Mouse (Mus musculus) neural tube, embryonic 12.5 days (tissue): Measurements from ENCODE around the gene Ablim2. TPM values are rescaled to one million over a fixed set of nuclear protein-coding genes. Genes with fewer than 3 reads are reported as not detected.

Experiments
- ATAC-seq: fragments of 200-750 bp; cut with Nextera tagmentation; 2 replicates; pipeline ENCODE4 v1.8.0; 2017; ENCODE audit warnings: low read depth, mild to moderate bottlenecking, moderate TSS enrichment, moderate library complexity; ENCODE audit not compliant: low FRiP score
- H3K27ac ChIP-seq: fragments of 300-500 bp; sonication (generic); 2 replicates; pipeline ENCODE4 v1.5.1; 2016
- H3K27me3 ChIP-seq: fragments of 300-500 bp; sonication (generic); replicated peaks from 2 replicates; pipeline ENCODE4 v1.6.1; 2016; ENCODE audit warnings: mild to moderate bottlenecking
- H3K36me3 ChIP-seq: fragments of 300-500 bp; sonication (generic); 2 replicates; pipeline ENCODE4 v1.6.1; 2016; ENCODE audit warnings: mild to moderate bottlenecking
- H3K4me1 ChIP-seq: fragments of 300-500 bp; sonication (generic); 2 replicates; pipeline ENCODE4 v1.6.1; 2016
- H3K4me2 ChIP-seq: fragments of 300-500 bp; sonication (generic); replicated peaks from 2 replicates; pipeline ENCODE4 v1.6.1; 2016; ENCODE audit warnings: mild to moderate bottlenecking
- H3K4me3 ChIP-seq: fragments of 300-500 bp; sonication (generic); 2 replicates; pipeline ENCODE4 v1.5.1; 2016
- H3K9ac ChIP-seq: fragments of 300-500 bp; sonication (generic); 2 replicates; pipeline ENCODE4 v1.6.1; 2016; ENCODE audit warnings: mild to moderate bottlenecking
- H3K9me3 ChIP-seq: fragments of 300-500 bp; sonication (generic); 2 replicates; pipeline ENCODE4 v1.6.1; 2016; ENCODE audit warnings: mild to moderate bottlenecking
- WGBS: fragments of 180-500 bp; shearing (Covaris S2); methylation state at CpG from one replicate; pipeline ENCODE4 v1.1.7; 2016; 5-methylcytosine and 5-hydroxymethylcytosine counted together
- polyA plus RNA-seq: library from polyadenylated mRNA; unstranded; fragments of >200 nt; fragmentation: Nextera tagmentation; extraction: Ambion mirVana; gene quantifications from 2 replicates; pipeline ENCODE4 v1.2.1, GENCODE M21; 2016

Ablim2 gene
- polyA plus RNA-seq, 1 experiment from 2014 or later: 4.4 TPM

DNA sequence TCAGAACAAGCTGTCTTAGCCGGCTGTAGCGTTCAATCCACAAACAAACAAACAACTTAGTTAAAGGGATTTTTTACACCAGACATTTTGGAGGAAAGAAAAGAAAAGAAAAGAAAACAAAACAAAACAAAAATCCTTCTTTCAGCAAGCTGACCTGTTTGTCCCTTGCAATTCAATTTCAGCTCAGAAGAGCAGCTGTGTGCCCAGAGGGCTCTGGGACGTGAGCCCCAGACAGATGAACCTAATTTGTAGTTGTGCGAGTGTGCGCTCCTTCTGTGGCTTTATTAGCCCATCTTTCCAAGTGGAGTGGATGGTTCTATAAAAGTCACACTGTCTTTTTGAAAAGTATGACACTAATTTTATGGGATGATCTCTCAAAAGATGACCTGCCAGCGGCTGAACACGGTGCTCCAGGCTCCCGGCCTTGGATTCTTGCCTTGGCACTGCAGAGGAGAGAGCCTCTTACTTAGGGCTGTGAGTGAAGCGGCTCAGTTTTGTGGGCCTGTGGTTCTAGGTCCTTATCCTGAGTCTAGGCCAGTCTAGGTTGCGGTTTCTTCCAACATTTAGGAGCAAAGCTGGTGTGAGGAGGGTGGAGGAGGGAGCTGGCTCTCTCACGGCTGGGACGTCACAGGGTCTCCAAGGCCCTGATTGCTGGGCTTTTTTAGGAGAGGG lies 158.1 kb downstream of the Ablim2 start:
- H3K4me2 ChIP-seq: no peak overlapping the region
- no peaks in the 10 kb centered on the region for H3K9me3 ChIP-seq
- H3K36me3 ChIP-seq: peaks cover 12% of the 10 kb centered on the region; the same call in 1 of the 2 replicates
- 0 out of 2 replicates have a peak overlapping the region, but pooled peaks have one; percentile 50 for H3K27ac ChIP-seq
- H3K27me3 ChIP-seq: no peaks in the 10 kb centered on the region
- no peak for ATAC-seq
- WGBS: 60% methylated on average over 12 of the region's 12 CpGs
- H3K9ac ChIP-seq: no peak overlapping the region
- H3K4me3 ChIP-seq: no peak overlapping the region
- peaks cover 46% of the 10 kb centered on the region for H3K4me1 ChIP-seq

DNA sequence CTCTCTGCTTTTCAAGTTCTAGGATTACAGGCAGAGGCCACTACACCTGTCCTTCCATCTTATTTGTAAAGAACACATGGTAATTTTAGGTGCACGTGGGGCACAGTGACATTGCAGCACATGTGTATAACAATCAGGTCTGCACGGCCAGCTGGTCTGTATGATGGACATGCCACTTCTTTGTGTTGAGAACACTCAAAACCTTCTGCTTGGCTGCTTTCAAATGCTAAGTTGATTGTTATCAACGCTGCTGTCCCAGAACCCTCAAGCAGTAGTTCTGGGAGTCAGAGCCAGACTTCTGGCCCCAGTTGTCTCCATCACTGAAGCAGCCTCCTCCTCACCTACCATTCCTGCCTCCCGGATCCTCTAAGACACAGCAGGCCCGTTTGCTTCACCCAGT lies 159.0 kb downstream of the Ablim2 start:
- H3K36me3 ChIP-seq: peaks cover 5% of the 10 kb centered on the region; the same call in 1 of the 2 replicates
- no peak overlapping the region for H3K27ac ChIP-seq
- H3K4me1 ChIP-seq: peaks cover 55% of the 10 kb centered on the region
- ATAC-seq: no peak
- no peak overlapping the region for H3K9ac ChIP-seq
- WGBS: 50% methylated on average over 5 of the region's 5 CpGs
- no peaks in the 10 kb centered on the region for H3K9me3 ChIP-seq
- H3K4me2 ChIP-seq: no peak overlapping the region
- H3K4me3 ChIP-seq: no peak overlapping the region
- H3K27me3 ChIP-seq: no peaks in the 10 kb centered on the region

DNA sequence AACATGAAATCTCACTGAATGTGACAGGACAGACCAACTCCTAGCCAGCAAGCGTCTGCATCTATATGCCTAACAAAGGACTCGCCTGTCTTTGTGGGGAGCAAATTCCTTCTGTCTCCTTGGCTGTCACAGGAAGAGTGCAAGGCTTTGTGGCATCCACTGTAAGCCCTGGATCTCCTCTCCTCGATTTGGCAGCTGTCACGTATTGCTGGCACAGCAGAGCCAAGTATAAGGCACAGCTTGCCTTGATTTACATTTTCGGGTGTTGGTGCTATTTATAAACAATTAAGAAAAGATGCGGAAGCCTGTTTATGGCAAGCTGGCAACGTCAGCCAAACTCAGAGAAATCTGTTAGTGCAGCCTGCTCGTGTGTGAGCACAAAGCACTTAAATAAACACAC lies 160.7 kb downstream of the Ablim2 start:
- H3K4me3 ChIP-seq: no peak overlapping the region
- no peak overlapping the region for H3K9ac ChIP-seq
- ATAC-seq: peak; percentile 43; the same call in 1 of the 2 replicates
- 0 out of 2 replicates have a peak overlapping the region, but pooled peaks have one; percentile 2 for H3K4me2 ChIP-seq
- H3K36me3 ChIP-seq: no peaks in the 10 kb centered on the region
- H3K27ac ChIP-seq: peak overlapping the region; percentile 68
- WGBS: 34% methylated on average over 8 of the region's 8 CpGs
- H3K27me3 ChIP-seq: no peaks in the 10 kb centered on the region
- H3K4me1 ChIP-seq: peaks cover 72% of the 10 kb centered on the region
- no peaks in the 10 kb centered on the region for H3K9me3 ChIP-seq

DNA sequence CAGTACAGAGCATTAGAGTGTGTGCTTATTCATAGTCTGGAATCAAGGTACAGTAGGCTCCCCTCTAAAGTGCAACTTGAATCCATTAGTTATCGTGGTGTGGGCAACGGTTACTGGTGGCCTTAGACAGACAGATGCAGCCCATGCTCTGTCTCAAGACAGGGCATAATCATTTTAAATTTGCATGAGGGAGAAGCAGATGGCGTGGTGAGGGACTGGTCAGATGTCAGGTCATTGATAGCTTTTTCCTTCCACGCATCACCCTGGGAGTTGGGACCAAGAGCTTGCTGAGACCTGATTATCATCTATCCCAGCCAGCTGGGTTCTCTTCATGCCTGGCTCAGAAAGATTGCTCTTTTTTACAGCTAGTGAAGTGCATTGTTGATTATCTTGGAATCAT lies 162.4 kb downstream of the Ablim2 start:
- no peak overlapping the region for H3K27ac ChIP-seq
- H3K9me3 ChIP-seq: no peaks in the 10 kb centered on the region
- no peak overlapping the region for H3K4me3 ChIP-seq
- H3K36me3 ChIP-seq: no peaks in the 10 kb centered on the region
- no peak overlapping the region for H3K4me2 ChIP-seq
- peaks cover 83% of the 10 kb centered on the region for H3K4me1 ChIP-seq
- ATAC-seq: no peak
- no peak overlapping the region for H3K9ac ChIP-seq
- H3K27me3 ChIP-seq: no peaks in the 10 kb centered on the region
- WGBS: 37% methylated on average over 4 of the region's 4 CpGs

DNA sequence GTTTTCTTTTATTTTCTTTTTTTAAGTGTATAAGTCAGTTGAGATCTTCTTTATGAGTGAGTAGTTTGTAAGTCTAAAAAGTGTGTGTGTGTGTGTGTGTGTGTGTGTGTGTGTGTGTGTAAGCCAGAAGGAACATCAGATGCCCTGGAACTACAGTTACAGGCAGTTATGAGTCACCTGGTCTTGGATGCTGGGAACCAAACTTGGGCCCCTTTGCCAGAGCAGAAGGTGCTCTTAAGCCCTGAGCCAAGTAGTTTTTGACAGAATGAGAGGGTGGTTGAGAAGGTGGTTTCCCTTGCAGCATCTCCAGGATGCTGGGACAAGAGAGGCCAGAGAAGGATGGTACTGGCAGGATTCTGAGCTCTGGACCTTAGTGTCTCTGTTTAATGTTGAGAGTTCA lies 162.9 kb downstream of the Ablim2 start:
- Histone ChIP-seq H3K9ac (no peak overlapping the region), H3K4me2 (no peak overlapping the region), H3K4me1 (peaks cover 83% of the 10 kb centered on the region), H3K36me3 (no peaks in the 10 kb centered on the region), H3K27ac (no peak overlapping the region), H3K27me3 (no peaks in the 10 kb centered on the region), H3K4me3 (no peak overlapping the region), H3K9me3 (no peaks in the 10 kb centered on the region)
- no peak for ATAC-seq

DNA sequence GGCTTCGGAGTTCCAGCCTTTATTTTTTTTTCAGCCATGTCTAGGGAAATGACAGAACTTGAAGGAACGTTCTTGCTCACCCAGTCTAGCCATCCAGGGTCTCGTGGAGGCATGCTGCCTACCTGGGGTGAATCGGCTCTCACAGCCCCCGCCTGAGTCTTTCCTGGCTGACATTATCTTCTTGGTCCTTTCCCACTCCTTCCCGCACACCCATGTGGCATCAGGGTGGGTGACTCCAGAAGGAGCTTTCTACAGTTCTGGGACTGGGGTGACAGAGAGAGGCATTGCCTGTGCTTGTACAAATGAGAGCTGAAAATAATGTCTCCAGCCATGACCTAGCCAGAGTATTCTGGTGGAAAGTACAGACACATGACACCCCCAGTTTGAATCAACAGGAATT lies 163.5 kb downstream of the Ablim2 start:
- Histone ChIP-seq H3K4me2 (peak overlapping the region; percentile 10; the same call in 1 of the 2 replicates), H3K36me3 (no peaks in the 10 kb centered on the region), H3K4me3 (no peak overlapping the region), H3K27me3 (no peaks in the 10 kb centered on the region), H3K9ac (no peak overlapping the region), H3K4me1 (peaks cover 83% of the 10 kb centered on the region), H3K27ac (no peak overlapping the region), H3K9me3 (no peaks in the 10 kb centered on the region)
- WGBS: 86% methylated on average over 6 of the region's 6 CpGs
- ATAC-seq: no peak

DNA sequence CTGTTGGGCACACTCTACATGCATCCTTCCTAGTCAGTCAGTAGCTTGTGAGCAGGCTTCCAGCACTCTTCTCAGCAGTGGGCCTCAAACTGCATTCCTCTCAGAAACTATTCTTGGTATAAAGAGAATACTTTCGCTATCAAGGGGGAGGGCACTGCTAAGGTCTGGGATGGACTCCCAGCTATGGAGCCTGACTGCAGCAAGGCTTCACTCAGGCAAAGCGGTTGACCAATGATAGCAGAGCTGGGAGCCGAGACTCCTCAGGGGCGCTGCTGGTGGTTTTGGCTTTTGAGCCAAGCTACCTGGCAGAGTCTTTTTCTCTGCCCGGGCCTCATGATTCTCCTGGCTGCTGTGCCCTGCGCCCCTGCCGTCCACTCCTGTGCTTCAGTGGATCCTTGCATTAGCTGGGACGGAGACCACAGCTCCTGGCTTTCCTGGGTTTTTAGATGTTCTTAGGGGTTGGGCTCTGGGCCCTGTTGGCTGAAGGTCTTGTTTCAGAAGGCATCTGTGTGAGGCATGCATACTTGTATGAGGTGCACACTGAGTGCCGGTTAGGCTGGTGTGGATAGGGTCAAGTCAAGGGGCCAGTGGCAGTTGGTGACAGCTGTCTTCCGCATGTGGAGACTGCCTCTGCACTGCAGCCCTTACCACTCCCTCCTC lies 164.0 kb downstream of the Ablim2 start:
- WGBS: 59% methylated on average over 10 of the region's 10 CpGs
- Histone ChIP-seq H3K4me1 (peaks cover 87% of the 10 kb centered on the region), H3K27me3 (no peaks in the 10 kb centered on the region), H3K9me3 (no peaks in the 10 kb centered on the region), H3K4me3 (no peak overlapping the region), H3K27ac (no peak overlapping the region), H3K4me2 (peak overlapping the region; percentile 10), H3K9ac (no peak overlapping the region), H3K36me3 (no peaks in the 10 kb centered on the region)
- ATAC-seq: no peak

DNA sequence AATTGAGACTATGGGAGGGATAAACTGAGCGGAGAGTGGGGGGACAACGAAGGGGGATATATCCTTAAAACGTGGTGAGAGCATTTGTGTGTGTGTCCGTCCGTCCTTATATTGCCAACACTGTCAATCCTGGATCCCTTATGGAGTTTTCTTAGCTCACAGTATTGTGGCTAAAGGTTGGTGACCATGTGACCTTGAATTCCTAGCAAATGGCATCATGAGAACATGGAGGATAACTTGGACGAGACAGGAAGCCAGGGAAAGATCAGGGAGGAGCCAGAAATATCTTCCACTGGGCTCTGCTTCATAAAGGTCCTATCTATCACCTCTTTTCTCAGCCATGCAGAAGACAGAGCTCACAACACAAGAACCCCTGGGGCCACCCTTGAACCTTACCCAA lies 165.8 kb downstream of the Ablim2 start:
- H3K4me2 ChIP-seq: no peak overlapping the region
- H3K27ac ChIP-seq: no peak overlapping the region
- H3K4me1 ChIP-seq: peaks cover 88% of the 10 kb centered on the region
- H3K36me3 ChIP-seq: no peaks in the 10 kb centered on the region
- H3K9ac ChIP-seq: no peak overlapping the region
- H3K9me3 ChIP-seq: no peaks in the 10 kb centered on the region
- no peak overlapping the region for H3K4me3 ChIP-seq
- WGBS: 85% methylated on average over 6 of the region's 6 CpGs
- no peaks in the 10 kb centered on the region for H3K27me3 ChIP-seq
- ATAC-seq: no peak

DNA sequence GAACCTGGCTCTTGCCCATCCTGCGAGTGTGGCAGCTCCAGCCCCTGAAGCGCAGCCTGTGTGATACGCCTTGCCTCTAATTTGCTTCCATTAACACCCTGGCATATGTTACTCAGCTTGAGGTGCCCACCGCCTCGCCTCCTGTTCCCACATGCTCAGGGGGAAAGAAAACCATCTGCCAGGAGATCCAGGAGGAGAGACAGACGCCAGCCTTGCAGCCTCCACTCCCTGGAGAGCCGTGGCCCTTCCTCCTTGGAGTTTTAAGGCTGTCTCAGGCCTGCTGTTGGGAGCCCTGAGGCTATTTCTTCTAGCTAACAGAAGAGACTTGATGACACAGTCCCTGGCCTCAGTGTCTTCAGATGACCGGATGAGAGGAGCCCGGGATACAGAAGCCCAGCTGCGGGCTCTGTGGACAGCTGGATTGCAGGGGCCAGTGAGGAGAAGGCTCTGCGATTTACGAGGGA lies 167.5 kb downstream of the Ablim2 start:
- Histone ChIP-seq H3K9me3 (no peaks in the 10 kb centered on the region), H3K27ac (peak overlapping the region; percentile 71), H3K4me3 (no peak overlapping the region), H3K4me1 (peaks cover 74% of the 10 kb centered on the region), H3K27me3 (no peaks in the 10 kb centered on the region), H3K9ac (peak overlapping the region; percentile 23; the same call in 1 of the 2 replicates), H3K4me2 (peak overlapping the region; percentile 31; the same call in 1 of the 2 replicates), H3K36me3 (no peaks in the 10 kb centered on the region)
- WGBS: 28% methylated on average over 12 of the region's 12 CpGs
- peak; percentile 68 for ATAC-seq

DNA sequence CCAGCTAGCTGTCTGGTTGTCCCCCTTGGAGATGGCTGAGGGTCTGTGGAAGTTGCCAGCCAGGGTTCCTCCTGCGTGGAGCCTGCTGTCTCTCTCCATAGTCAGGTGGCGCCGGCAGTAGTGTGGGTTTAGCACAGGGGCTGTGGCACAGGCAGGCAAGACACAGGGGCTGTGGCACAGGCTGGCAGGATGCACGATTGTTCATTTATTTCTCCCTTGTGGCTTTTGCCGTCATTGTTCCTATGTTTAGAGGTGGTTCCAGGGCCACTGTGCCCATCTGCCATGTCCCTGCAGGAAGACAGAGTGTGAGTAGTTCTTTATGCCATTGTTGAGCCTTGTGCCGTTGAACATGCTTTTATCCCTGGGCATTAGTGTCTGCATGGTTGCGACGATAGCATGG lies 168.8 kb downstream of the Ablim2 start:
- WGBS: 65% methylated on average over 8 of the region's 8 CpGs
- no peak for ATAC-seq
- Histone ChIP-seq H3K36me3 (no peaks in the 10 kb centered on the region), H3K4me1 (peaks cover 63% of the 10 kb centered on the region), H3K9ac (no peak overlapping the region), H3K27me3 (no peaks in the 10 kb centered on the region), H3K4me2 (0 out of 2 replicates have a peak overlapping the region, but pooled peaks have one; percentile 20), H3K9me3 (no peaks in the 10 kb centered on the region), H3K4me3 (no peak overlapping the region), H3K27ac (peak overlapping the region; percentile 4; the same call in 1 of the 2 replicates)

DNA sequence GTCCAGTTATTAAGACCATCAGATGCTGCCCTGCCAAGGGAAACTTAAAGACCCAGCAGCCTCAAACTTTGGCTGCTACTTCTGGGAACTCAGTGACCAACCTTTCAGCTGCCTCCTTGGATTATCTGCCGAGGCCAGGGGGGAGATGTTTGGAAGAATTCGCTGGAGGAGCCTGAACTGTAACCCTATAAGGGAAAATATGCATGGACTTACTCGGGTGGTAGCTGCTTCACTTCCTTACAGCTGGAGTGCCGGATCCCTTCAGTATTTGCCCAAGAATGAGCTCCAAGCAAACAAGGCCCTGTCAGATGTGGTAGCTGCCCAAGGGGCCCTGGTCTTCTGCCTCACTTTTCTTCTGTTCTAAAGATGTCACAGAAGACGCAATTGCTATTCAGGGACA lies 173.6 kb downstream of the Ablim2 start:
- no peaks in the 10 kb centered on the region for H3K9me3 ChIP-seq
- ATAC-seq: no peak
- peaks cover 25% of the 10 kb centered on the region for H3K4me1 ChIP-seq
- H3K4me3 ChIP-seq: no peak overlapping the region
- H3K4me2 ChIP-seq: no peak overlapping the region
- no peak overlapping the region for H3K9ac ChIP-seq
- no peaks in the 10 kb centered on the region for H3K27me3 ChIP-seq
- 73% methylated on average over 5 of the region's 5 CpGs for WGBS
- peaks cover 6% of the 10 kb centered on the region for H3K36me3 ChIP-seq
- no peak overlapping the region for H3K27ac ChIP-seq

DNA sequence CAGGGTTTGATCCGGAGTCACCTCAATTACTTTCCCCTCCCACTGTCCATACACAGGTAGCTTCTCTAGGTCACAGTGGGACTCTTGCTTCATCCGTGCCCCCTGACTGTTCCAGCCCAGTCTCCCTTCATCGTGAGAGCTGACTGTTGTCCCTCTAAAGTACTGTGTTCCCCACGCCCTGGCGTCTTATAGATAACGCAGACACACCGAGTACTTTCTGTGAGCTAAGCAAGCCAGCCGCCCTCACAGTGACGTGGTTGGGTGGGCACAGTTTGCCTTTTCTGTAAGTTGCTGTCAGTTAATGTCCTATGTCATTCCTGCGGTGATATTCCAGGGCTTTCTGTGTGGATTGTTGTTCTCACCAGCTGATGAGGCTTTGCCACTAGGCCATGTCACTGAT lies 175.4 kb downstream of the Ablim2 start:
- Histone ChIP-seq H3K9ac (no peak overlapping the region), H3K27ac (no peak overlapping the region), H3K27me3 (no peaks in the 10 kb centered on the region), H3K9me3 (no peaks in the 10 kb centered on the region), H3K4me2 (no peak overlapping the region), H3K4me3 (no peak overlapping the region), H3K36me3 (peaks cover 16% of the 10 kb centered on the region), H3K4me1 (peaks cover 9% of the 10 kb centered on the region)
- WGBS: 81% methylated on average over 10 of the region's 10 CpGs
- ATAC-seq: no peak
